Mouse (Mus musculus): ENCODE results near the gene Ybx2. TPM values are rescaled to one million over a fixed set of nuclear protein-coding genes. Genes with fewer than 3 reads are reported as not detected.

Gene Ybx2
- total RNA-seq, 2 experiments from 2014 or later, result 8.4 to 11.3 TPM

DNA sequence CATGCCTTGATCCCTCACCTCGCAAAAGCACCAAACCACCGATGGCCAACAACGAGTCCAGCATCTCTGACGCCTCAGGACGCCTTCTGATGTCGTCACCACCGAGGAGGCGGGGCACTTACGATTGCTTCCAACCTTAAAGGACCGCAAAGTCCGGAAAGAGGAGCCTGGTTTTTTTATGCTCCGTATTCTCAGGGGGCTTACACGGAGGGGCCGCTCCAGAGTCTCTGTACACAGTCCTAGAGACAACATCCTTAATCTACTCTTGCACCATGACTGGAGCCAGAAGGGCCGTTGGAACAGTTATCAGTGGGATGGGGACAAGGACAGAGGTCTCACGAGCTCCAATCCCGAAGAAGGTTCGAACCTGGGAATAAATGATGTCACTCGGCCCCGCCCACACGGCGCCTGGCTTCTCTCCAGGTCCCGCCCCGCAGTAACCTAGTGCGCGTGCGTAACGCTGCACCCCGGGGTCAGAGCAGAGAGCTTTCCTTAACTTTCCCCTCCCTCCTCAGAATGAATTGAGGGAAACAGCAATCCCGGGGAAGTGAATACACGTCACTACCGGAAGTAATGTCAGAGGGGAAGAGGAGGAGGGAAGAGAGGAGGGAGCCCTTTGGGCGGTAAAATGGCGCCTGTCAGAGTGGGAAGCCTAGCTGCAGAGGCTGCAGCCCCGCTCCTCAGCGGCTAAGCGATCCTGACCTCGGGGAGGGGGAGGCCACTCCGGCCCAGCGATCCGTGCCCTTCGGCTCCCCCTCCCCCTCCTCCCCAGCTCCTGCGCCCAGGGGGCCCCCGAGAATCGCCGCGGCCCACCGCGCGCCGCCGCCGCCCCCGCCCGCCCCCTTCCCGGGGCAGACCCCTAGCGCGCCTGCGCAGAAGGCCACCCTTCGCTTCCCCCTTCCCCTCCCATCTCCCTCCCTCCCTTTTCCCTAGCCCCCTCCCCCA is 44.9 kb downstream of the Ybx2 start:
- DNase-seq (ENCODE audit: low spot score in 2 of 2), result peak; percentile 98 to 99
- intact Hi-C loops (cut with DNase I), result no loop called here

- intact Hi-C loops (cut with DNase I), result no loop called here
- no peak for DNase-seq (ENCODE audit: low spot score in 2 of 2)
Observed at GRCm38 (mm10) chr11:69981141-69981762, 45.7 kb downstream of the Ybx2 start, which contains the start of gene Ctdnep1. Gene Ctdnep1, plus strand, starts transcription at chr11:69981156.

GRCm38 (mm10) chr11:69982225-69982624 is 46.6 kb downstream of the Ybx2 start, which contains the start of gene Elp5:
Gene Elp5, minus strand, starts transcription at chr11:69982517.
- DNase-seq (ENCODE audit: low spot score in 2 of 2), result no peak
- intact Hi-C loops (cut with DNase I), result no loop called here

DNA sequence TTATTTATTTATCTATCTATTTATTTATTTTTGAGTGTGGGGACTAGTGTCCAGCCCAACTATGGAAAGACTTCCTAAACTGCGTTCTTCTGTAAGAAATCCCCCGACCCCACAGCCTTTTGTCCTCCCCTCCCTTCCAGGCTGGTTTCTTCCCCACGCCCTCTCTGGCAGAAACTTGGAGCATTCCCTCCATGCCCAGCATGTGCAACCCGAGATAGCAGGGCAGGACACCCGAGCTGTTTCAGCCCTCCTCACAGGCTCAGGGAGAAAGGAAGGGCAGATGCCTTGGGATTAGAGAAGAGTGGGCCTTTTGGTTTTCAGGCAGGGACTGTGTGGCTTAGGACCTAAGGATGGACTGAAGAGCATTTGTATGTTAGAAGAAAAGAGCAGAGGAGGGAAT is 47.3 kb downstream of the Ybx2 start:
- DNase-seq (ENCODE audit: low spot score in 2 of 2), result no peak
- intact Hi-C loops (cut with DNase I), result no loop called here

- no peak for DNase-seq (ENCODE audit: low spot score in 2 of 2)
- intact Hi-C loops (cut with DNase I), result no loop called here
Observed at GRCm38 (mm10) chr11:69983377-69983776, 47.8 kb downstream of the Ybx2 start.

DNA sequence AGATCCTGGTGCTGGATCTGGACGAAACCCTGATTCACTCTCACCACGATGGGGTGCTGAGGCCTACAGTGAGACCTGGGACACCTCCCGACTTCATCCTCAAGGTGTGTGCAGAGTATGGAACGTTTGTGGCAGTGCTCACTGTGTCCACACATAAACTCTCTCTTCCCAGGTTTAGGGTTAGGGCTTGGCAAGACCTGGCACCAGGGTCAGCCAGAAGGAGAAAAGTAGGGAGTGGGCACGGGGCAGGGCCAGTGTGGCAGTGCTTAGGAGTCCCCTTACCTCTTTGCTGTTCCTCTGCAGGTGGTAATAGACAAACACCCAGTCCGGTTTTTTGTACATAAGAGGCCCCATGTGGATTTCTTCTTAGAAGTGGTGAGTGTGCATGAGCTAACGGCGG is 48.8 kb downstream of the Ybx2 start:
- intact Hi-C loops (cut with DNase I), result no loop called here
- DNase-seq (ENCODE audit: low spot score in 2 of 2), result no peak

DNA sequence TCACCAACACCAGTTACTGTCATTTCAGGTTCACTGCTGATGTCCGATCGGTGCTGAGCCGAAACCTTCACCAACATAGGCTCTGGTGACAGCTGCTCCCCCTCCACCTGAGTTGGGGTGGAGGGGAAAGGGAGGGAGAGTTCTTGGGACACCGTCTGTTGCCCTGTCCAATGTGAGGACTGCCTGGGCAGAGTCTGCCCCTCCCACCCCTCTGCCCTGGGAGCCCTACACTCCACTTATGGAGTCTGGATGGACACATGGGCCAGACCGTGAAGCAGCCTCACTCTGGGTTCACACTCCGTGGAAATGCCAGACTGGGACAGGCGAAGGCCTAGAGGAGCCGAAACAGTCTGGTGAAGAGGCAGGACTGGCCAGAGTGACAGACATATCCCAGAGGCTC is 54.4 kb downstream of the Ybx2 start:
- intact Hi-C loops (cut with DNase I), result no loop called here
- DNase-seq (ENCODE audit: low spot score in 2 of 2), result no peak

Small RNA genes lying within 50 kb of the gene (microRNA-seq; reads per million reads assigned to microRNA genes)
- gene Gm44349, result 0 to 1.1 reads per million in 2 experiments

Other genes starting within 250 kb of the Ybx2 start
- gene Tnfsf12, start 239.9 kb upstream of the Ybx2 start, total RNA-seq (2021), result 1 to 10 TPM; 5.8 to 7.6 TPM
- under 1 TPM; 0.81 to 0.95 TPM for gene Tnfsfm13, start 239.7 kb upstream of the Ybx2 start, total RNA-seq (2021)
- gene Polr2a, start 177.2 kb upstream of the Ybx2 start, total RNA-seq (2021), result 10 to 100 TPM; 54.3 to 54.4 TPM
- not detected for gene Slc35g3, start 173.8 kb upstream of the Ybx2 start, total RNA-seq (2021)
- gene Zbtb4, start 169.9 kb upstream of the Ybx2 start, total RNA-seq (2021), result 10 to 100 TPM; 71.1 to 86.9 TPM
- under 1 TPM; 0.76 to 0.79 TPM for gene Chrnb1, start 139.9 kb upstream of the Ybx2 start, total RNA-seq (2021)
- 10 to 100 TPM; 15.4 to 20.4 TPM for gene Fgf11, start 133.9 kb upstream of the Ybx2 start, total RNA-seq (2021)
- gene Tmem102, start 130.2 kb upstream of the Ybx2 start, total RNA-seq (2021), result not detected
- not detected for gene Gm39566, start 120.5 kb upstream of the Ybx2 start, total RNA-seq (2021)
- gene Spem2, start 117.3 kb upstream of the Ybx2 start, total RNA-seq (2021), result not detected
- under 1 TPM in 1 of 2 experiments, not detected in 1; 0.32 TPM for gene Spem1, start 113.6 kb upstream of the Ybx2 start, total RNA-seq (2021)
- gene Nlgn2, start 98.0 kb upstream of the Ybx2 start, total RNA-seq (2021), result 100 to 1,000 TPM; 277 to 281 TPM
- gene Tmem256, start 97.3 kb upstream of the Ybx2 start, total RNA-seq (2021), result 100 to 1,000 TPM; 160 to 167 TPM
- 10 to 100 TPM; 19.5 to 22.3 TPM for gene Plscr3, start 89.4 kb upstream of the Ybx2 start, total RNA-seq (2021)
- gene Tnk1, start 77.1 kb upstream of the Ybx2 start, total RNA-seq (2021), result not detected
- not detected for gene Tmem95, start 57.8 kb upstream of the Ybx2 start, total RNA-seq (2021)
- gene Kctd11, start 54.4 kb upstream of the Ybx2 start, total RNA-seq (2021), result 1 to 10 TPM in 1 of 2 experiments, under 1 TPM in 1; 0.86 to 1.4 TPM
- gene Acap1, start 40.3 kb upstream of the Ybx2 start, total RNA-seq (2021), result not detected
- under 1 TPM in 1 of 2 experiments, not detected in 1; 0.38 TPM for gene 2810408A11Rik, start 34.8 kb upstream of the Ybx2 start, total RNA-seq (2021)
- 100 to 1,000 TPM; 121 to 125 TPM for gene Neurl4, start 34.7 kb upstream of the Ybx2 start, total RNA-seq (2021)
- 10 to 100 TPM; 24.9 to 26.0 TPM for gene Gps2, start 21.9 kb upstream of the Ybx2 start, total RNA-seq (2021)
- gene Eif5a, start 13.8 kb upstream of the Ybx2 start, total RNA-seq (2021), result 100 to 1,000 TPM; 468 to 473 TPM
- gene Slc2a4, start 12.4 kb downstream of the Ybx2 start, total RNA-seq (2021), result 1 to 10 TPM; 1.9 to 2.4 TPM
- gene Cldn7, start 29.0 kb downstream of the Ybx2 start, total RNA-seq (2021), result not detected
- 100 to 1,000 TPM; 115 TPM for gene Ctdnep1, start 45.4 kb downstream of the Ybx2 start, total RNA-seq (2021)
- gene Elp5, start 46.7 kb downstream of the Ybx2 start, total RNA-seq (2021), result 100 to 1,000 TPM; 103 to 107 TPM
- gene Gabarap, start 55.3 kb downstream of the Ybx2 start, total RNA-seq (2021), result 100 to 1,000 TPM; 213 to 217 TPM
- 10 to 100 TPM; 39.2 to 40.2 TPM for gene Phf23, start 60.0 kb downstream of the Ybx2 start, total RNA-seq (2021)
- gene Dvl2, start 64.8 kb downstream of the Ybx2 start, total RNA-seq (2021), result 10 to 100 TPM; 27.3 to 30.0 TPM
- gene Acadvl, start 79.6 kb downstream of the Ybx2 start, total RNA-seq (2021), result 10 to 100 TPM; 50.7 to 53.6 TPM
- 1,000 to 10,000 TPM in 1 of 2 experiments, 100 to 1,000 TPM in 1; 1,000 to 1,075 TPM for gene Dlg4, start 81.1 kb downstream of the Ybx2 start, total RNA-seq (2021)
- 1 to 10 TPM; 1.9 to 2.4 TPM for gene Asgr1, start 118.3 kb downstream of the Ybx2 start, total RNA-seq (2021)
- gene Asgr2, start 156.8 kb downstream of the Ybx2 start, total RNA-seq (2021), result not detected
- gene Mgl2, start 194.5 kb downstream of the Ybx2 start, total RNA-seq (2021), result under 1 TPM; 0.51 to 0.61 TPM
- 1 to 10 TPM; 3.3 to 5.3 TPM for gene Clec10a, start 220.4 kb downstream of the Ybx2 start, total RNA-seq (2021)